Mouse (Mus musculus) embryo, embryonic 11 days (tissue): ENCODE results near the gene 6030452D12Rik.

Experiments
- DNase-seq: peaks from one replicate; pipeline ENCODE4 v3.0.0-alpha.2; 2015

The 6030452D12Rik gene

DNA sequence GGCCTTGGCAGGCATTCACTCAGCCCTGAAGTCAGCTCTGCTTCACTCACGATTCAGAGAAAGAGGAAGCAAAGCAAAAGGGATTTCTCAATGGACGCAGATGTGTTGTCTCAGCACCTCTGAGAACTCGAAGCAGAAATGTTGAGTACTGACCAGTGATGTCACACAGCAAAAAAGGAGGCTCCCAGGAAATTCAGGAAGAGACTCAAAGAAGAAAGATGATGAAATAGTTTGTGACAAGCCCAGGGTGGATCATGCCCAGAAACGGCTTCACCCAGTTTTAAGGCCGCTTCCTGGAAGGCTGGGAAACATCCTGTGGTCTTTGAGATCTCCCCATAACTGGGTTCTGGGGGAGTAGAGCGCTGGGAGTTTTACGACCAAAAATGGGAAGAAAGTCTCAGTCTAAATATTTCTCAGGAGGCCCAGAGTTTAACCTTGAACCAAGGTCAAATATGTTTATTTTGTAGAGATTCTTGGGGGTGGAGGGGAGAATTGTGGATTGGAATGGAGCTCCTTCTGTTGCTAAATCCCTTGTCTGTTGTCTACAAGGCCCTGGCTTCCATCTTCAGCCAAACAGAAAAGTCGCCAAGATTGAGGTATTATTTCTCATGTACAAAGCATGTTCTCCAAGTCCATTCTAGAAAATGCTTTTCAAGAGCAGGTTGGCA, at the start of gene 6030452D12Rik:
6030452D12Rik (plus strand) TSS at position 505 of the 668 bp plus-strand sequence.
- no peak for DNase-seq

DNA sequence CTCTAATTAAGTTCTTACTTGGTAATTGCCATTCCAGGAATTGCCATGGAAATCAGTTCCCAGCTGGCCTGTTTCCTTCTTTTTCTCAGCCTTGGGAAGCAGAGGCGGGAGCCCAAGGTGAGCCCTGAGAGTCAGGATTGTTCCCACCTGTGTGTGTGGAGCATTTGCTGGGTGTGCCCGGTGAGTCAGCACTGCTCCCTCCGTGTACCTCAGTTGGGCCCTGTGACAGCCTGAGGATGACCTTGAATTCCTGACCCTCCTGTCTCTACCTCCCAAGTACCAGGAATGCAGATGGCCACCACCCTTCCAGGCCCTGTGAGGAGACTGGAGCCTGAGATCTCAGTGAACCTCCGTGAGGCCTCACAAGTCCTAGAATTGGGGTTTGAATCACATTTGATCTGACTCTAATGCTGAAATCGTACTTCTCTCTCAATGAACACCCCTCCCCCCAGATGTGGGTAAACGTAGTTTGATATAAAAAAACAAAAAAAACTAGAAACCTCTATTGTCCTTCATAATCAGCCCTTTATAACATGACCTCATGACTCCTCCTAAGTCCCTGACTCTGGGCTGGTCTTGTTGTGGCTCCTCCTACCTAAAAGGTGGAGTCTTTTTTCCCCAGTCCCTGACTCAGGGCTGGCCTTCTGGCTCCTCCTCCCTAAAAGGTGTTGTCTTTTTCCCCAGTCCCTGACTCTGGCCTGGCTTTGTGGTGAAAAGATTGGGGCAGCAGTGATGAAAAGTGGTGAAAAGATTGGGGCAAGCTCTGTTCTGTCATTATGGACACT, 48.8 kb upstream of the 6030452D12Rik start:
- no peak for DNase-seq

DNA sequence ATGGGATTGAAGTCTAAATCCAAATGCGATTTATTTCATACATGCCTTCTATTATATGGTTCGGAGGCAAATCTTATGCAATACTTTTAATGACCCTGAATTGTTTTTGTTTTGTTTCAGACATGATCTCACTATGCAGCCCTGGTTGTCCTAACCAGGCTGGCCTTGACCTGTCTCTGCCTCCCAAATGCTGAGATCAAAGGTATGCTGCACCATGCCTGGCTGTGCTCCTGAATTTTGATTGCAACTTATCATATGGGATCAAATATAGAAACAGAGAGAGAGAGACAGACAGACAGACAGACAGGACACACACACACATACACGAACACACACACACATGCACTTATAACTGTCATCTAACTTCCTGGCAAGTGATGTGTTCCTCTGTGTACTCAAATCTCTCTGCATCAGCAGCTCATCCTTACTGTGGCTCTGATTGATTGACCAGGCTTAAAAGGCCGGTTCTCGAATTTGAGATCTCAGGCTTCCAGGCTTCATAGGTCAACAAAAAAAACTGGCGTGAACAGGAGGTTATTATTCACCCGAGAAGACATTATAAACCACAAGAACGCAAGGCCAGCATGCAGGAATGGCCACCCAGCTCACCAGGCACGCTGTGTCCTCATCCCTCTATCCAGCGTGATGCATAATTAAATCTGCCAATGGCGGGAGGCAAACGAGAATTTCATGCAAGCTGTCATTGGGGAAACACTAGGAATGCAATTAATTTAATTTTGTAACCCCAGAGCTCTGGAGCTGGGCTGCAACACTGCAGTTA, 47.4 kb upstream of the 6030452D12Rik start:
- DNase-seq: no peak

DNA sequence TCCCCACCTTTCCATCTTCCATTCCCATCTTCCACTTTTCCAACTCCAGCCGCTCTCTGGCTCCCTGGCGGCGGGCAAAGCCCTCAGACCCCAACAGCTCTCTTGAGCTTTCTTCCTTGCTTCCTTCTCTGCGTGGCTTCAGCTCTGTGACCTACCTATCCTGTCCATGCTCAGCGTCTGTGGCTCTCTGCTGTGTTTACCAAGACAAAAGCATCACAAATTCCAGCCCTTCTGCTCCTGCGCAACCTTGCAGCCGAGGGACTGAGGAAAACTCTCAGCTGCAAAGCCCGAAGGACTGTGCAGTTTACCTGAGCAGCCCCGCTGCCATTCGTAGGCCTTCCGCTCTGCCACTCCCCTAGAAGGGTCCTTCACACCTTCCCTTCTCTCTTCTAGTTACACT, 46.3 kb upstream of the 6030452D12Rik start:
- DNase-seq: no peak

DNA sequence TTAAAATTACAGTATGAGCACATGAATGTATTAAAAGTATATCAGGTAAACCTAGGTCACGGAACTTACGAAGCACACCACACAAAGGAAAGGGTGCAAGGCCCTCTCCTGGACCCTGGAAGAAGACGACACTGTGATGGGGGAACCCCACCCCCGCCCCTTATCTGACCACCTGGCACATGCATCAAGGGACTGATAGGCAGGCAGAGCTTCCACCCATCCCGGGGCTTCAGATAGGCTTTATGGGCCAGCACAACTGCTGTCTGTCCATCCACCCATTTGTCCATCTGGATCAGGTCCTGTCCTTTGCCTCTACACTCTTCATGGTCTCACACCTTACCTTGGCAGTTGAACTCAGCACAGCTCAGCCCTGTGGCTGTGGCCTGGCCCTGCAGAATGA, 38.2 kb upstream of the 6030452D12Rik start:
- no peak for DNase-seq

DNA sequence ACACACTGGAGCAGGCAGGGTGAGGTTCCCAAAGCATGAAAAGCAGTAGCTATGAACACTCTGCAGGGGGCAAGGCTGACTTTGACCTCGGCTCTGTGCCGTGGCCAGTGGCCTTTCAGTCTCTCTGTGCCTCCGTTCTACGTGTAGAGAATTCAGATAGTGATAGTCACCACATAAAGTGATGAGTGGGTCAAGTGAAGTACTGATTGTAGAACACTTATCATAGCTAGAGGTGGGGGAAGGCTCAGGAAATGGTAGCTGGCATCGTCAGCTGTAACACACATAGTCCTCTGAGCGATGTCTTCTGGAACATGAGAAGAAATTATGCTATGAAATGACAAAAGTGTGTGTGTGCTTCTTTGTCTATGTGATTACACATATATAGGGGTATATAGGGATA, 36.5 kb upstream of the 6030452D12Rik start:
- DNase-seq: no peak

DNA sequence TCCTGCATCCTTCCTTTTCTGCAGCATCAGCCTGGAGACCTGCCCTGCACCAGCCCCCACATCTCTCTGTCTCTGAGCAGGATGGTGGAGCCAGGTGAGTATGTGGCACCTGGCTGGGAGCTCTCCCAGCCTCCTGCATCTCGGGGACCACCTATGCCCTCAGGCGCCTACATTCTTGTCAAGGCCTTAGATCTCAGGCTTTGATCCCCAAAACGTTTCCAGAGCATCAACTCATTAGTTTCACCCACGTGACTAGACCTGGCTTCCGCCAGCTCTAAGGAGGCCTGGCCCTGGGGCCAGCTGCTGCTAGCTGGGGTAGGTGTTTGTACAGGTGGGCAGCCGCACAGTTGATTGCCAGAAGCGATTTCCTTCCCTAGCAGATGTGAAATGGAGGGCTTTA, 30.8 kb upstream of the 6030452D12Rik start:
- peak; percentile 51 for DNase-seq

DNA sequence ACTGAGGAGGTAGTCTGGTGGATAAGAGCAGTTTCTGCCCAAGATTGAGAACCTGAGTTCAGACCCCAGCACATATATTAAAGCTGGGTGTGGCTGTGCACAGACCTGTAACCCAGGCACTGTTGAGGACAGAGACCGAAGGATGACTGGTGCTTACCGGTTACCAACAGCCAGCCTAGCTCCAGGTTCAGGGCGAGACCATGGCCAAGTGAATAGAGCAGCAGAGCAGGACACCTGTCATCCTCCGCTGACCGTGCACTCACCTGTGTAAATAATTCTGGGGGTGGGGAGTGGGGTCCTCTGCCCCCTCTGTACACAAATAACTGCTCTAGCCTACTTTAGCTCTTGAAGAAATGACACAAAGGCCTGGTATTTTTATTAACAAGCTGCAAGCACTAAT, 26.3 kb upstream of the 6030452D12Rik start:
- no peak for DNase-seq

DNA sequence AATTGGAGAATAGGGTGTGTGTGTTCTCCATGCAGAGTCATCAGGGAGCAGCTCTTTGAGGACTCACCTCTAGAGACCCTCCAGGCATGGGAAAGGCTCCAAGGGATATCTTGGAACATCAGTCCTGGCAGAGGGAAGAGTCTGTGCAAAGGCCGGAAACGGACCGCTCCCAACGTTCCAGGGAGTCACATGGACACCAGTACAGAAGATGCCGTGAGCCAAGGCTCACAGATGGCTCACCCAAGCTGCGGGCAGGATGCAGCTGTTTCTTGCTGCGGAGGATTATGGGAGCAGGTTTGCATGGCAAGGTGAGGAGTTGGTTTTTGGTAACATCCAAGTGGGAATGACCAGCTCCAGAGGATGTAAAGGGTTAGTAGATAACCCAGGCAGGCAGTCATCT, 3.9 kb downstream of the 6030452D12Rik start:
- no peak for DNase-seq

DNA sequence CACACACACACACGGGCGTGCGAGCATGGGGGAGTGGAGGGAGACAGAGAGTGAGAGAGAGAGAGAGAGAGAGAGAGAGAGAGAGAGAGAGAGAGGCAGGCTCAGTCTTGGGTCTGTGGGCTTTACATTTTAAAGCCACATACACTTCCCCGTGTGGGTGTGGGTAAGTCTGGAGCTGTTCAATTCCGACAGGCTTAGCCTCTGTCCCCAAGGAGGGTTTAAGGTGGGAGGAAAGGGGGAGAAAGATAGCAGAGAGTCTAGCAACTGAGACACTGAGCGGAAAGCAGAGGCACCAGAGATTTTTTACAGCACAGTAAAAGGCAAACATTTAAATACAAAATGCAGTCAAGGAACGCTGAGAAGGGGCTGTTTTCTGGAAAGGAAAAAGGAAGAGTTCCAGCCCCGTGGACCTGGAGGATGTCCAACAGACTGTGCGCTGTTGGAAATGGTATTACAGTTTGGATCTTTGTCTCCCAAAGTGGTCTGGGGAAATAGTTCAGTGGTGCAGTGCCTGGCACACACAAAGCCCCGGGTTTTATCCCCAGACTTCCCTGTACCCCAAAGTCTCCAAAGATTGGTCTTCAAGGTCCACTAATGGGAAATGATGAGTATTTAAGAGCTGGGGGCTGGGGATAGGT, 5.1 kb downstream of the 6030452D12Rik start:
- no peak for DNase-seq

DNA sequence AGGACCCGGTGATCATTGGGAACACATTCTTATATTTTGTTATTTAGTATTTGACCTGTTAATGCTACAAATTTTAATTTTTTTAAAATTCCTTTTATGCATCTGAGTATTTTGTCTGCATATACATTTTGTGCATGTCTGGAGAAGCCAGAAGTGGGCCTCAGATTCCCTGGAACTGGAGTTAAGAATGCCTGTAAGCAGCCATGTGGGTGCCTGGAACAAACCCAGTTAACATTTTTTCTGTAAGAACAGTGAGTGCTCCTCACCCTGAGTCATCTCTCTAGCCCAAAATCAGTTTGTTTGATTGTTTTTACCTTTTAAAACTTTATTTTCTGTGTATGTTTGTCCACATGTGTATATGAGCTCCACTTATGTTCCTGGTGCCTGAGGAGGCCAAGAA, 5.8 kb downstream of the 6030452D12Rik start:
- DNase-seq: no peak

DNA sequence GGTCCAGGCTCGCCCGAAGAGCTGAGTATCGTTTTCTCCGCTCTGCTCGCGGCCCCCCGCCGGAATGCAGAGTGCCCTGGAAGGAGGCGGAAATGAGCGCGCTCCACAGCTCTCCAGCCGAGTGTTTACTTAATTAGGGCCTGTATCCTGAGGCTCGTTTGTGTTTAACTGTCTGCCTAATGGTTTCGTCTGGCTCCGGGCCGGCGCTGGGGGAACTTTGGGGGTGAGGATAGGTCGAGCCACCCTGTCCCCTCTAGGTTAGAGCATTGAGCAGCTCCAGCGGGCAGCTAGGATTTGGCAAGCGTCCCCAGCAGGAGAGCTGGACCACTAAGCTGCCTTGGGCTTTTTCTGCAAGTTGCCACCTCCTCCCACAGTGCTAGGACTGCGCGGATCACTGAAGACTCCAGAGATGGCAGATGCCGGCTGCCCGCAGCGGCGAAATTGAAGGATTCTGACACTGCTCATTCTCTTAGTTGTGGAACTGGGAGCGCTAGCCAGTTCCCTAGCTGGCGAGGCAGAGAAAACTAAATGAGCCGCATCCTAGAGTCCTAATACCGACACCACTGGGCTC, 7.5 kb downstream of the 6030452D12Rik start:
- DNase-seq: peak; percentile 87

DNA sequence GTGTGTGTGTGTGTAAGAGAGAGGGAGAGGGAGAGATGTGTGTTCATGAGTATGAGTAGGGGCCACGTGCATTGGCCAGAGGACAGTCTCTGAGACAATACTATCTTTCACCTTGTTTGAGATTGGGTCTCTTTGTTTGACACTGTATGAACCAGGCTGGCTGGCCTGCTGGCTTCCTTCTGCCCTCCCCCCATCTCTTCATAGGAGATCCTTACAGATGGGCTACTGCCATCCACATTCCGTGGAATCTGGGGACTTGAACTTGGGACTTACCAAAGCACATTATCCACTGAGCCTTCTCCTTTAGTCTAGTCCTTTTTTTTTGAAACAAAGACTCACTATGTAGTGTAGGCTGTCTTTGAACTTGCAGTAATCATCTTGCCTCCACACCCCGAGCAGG, 8.1 kb downstream of the 6030452D12Rik start:
- no peak for DNase-seq

DNA sequence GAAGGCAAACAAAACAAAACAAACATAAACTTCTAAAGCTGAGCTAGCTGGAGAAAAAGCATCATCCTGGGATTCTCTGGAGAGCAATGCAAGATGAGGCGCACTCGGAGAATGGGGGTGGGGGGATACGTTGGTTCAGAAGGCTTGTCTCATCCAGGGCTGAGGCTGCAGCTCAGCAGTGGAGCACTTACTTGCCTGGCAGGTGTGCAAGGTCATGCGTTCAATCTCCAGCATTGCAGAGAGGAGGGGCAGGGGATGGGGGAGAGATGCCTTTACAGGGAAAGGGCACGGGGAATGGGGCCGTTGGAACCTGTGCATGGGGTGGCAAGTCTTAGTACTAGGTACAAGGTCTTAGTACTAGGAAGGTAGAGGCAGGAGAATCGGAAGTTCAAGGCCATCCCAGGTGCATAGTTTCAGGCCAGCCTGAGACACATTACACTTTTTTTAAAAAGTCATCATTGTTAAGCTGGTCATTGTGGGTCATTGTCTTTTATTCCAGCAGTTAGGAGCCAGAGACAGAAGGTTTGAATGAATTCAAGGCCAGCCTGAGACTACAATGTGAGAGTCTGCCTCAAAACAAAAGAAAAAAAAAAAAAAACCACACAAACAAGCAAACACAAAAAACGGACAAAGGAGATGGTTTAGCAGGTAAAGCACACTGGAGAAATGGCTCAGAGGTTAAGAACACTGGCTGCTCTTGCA, 8.9 kb downstream of the 6030452D12Rik start:
- DNase-seq: no peak

DNA sequence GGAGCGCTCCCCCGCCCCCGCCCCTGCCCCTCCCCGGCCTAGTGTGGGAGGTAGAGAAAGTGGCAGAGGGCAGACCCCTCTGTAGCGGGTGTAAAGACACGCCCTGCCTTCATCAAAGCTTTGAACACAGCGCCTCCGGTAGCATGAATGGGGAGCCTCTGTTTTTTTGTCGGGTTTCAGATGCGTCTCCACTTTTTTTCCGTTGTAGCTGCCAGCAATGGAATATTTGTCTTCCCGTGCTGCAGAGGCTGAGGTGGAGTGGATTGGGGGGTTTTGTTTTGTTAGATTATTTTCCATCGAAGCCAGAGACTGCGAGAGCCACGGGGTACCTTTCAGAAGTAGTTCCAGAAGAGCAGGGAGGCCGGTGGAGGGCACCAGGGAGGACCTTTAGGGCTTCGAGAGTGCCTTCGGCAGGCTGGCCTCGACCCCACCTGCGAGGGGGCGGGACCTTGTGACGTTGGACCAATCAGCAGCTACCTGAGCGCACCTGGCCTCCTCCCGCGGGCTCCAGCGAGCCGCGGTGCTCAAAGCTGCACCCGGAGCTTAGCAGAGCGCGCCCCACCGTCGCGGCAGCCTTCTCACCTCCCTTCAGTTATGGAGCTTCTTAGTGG, 10.1 kb downstream of the 6030452D12Rik start, which contains the start of gene Cdh3:
Cdh3 (plus strand) TSS at position 527 of the 611 bp plus-strand sequence.
- peak; percentile 70 for DNase-seq

DNA sequence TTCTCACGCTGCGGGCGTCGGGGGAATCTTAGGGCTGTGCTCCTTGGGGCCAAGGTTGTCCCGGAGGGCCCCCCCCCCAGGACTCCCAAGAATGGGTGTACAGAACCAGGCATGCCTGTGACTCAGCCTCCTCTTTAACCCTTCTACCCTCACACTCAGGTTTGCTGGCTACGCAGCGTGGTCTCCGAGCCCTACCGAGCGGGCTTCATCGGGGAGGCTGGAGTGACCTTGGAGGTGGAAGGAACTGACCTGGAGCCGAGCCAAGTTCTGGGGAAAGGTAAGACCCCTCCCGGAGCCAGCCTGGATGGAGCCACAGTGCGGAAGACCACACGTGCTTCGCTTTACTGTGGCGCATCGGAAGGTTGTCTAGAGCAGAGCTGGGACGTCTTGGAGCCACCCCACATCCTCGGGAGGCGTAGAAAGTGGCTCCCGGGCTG, 10.8 kb downstream of the 6030452D12Rik start:
- no peak for DNase-seq

DNA sequence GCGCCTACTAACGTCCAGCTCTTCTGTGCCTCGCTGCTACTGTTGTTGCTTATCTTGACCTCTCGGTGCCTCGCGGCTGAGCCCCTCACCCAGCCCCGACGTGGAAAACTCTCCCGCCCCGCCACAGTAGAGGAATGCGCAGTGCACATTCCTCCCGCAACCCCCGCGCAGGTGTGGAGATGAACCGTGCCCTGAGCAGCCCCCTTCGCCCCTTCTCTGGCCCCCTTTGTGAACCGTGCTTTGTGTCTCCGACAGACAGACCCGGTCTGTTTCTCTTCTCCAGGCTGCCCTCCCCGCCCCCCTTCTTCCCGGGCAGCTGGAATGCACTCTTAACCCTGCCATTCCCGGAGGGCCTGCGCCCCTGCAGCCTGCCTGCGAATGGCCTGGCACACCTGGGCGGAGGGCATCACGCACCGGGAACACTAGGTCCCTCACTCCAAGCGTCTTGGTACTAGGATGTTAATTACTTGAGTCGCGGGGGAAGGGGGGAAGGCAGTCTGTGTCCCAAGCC, 11.3 kb downstream of the 6030452D12Rik start:
- peak; percentile 74 for DNase-seq

DNA sequence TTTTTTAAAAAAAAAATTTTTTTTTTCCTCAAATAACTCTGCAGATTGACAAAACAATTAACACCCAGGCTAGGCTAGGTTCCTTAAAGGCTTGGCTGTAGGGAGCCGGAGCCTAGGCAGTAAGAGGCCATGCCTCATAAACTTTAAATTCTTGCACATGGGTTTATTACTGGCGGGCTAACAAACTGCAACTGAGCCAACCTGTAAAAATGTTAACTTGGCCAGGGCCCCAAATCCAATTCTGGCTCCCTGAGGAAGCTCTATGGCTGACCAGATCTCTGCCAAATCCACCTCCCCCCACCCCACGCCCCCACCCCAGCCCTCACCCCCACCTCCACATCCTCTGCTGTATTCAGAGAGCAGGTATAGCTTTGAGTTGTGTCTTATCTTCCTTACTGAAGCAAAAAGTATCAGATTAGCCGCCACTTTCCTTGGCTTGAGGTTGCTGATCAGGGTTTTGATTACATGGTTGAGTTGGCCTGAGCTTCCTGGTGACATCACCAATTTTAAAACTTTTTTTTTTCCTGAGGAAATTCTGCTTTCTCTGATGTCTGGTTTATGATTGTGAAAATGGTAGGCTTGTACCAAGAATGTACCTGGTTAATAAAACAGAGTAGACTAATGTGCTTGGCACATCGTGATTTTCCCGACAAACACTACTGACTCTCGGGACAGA, 12.3 kb downstream of the 6030452D12Rik start:
- no peak for DNase-seq

DNA sequence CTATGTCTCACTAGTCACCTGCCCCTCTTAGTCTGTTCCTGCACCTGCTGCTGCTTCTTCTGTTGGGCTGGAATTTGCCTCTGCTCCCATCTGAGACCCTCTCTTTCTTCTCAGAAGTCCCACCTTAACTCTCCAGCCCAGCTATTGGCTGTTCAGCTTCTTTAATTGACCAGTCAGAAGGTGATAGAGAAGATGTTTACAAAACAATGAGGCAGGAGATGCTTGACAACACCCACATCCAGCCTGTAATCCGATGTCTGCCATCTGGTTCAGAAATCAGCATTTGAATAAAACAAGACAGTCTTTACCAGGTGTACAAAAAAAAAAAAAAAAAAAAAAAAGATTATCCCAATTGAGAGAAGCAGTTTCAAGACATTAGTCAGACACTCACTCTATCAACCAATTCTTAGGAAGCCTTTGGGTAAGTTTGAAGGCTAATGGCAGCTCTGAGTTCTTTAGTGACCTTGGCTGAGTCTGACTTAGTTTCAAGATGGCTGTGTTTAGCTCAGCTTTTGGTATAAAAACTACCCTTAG, 15.7 kb downstream of the 6030452D12Rik start:
- DNase-seq: no peak

DNA sequence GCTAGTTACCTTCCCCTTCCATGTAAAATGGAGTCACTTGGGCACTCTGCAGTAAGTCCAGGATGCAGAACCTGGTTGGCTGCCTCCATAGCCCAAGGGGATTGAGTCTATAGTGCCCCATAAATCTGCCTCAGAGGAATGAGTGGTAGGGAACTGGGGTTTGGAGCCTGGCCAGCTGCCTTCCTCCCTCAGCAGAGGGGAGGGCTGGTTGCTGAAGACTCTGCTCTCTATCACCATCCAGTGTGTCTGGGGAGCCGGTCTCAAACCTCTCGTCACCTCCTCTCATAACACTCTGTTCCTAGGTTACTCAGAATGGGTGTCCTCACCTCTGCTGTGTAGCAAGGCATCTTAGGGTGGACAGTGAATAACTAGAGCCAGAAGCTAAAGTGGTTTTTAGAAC, 16.3 kb downstream of the 6030452D12Rik start:
- DNase-seq: peak; percentile 48
